Mouse (Mus musculus) C2C12 (cell line): ENCODE measurements around the gene Zfp574. TPM values are rescaled to one million over a fixed set of nuclear protein-coding genes. Genes with fewer than 3 reads are reported as not detected.

Experiments used
- H3K27me3 ChIP-seq: one replicate; pipeline ENCODE4 v1.6.1; 2011; ENCODE audit not compliant: control insufficient read depth, insufficient read depth, insufficient read length
- H3K36me3 ChIP-seq: one replicate; pipeline ENCODE4 v1.6.1; 2011; ENCODE audit not compliant: control insufficient read depth, insufficient read depth
- H3K4me3 ChIP-seq: one replicate; pipeline ENCODE4 v1.5.1; 2011; ENCODE audit warnings: mild to moderate bottlenecking, control low read depth; ENCODE audit not compliant: poor library complexity, insufficient read depth, severe bottlenecking
- H3K79me2 ChIP-seq: one replicate; pipeline ENCODE4 v1.6.1; 2011; ENCODE audit not compliant: control insufficient read depth, insufficient read depth
- H3K79me3 ChIP-seq: one replicate; pipeline ENCODE4 v1.6.1; 2011; ENCODE audit warnings: low read depth, control low read depth
- H3ac ChIP-seq: one replicate; pipeline ENCODE3; 2011; ENCODE audit warnings: low read depth; ENCODE audit not compliant: control insufficient read depth, insufficient read length
- CEBPB ChIP-seq: IDR thresholded peaks from one replicate; pipeline ENCODE4 v1.6.1; 2011; ENCODE audit warnings: low read depth, mild to moderate bottlenecking, control low read depth, moderate library complexity
- CTCF ChIP-seq: IDR thresholded peaks from one replicate; pipeline ENCODE4 v1.5.1; 2011; ENCODE audit not compliant: control insufficient read depth, insufficient read depth, insufficient read length
- FOSL1 ChIP-seq: IDR thresholded peaks from one replicate; pipeline ENCODE4 v1.8.0; 2011; ENCODE audit warnings: mild to moderate bottlenecking, low read length; ENCODE audit not compliant: poor library complexity, insufficient read depth, severe bottlenecking
- MAX ChIP-seq: IDR thresholded peaks from one replicate; pipeline ENCODE4 v1.6.1; 2011; ENCODE audit warnings: mild to moderate bottlenecking, control low read depth
- MYOD1 ChIP-seq: IDR thresholded peaks from one replicate; pipeline ENCODE4 v1.6.1; 2011; ENCODE audit warnings: low read depth; ENCODE audit not compliant: control insufficient read depth, insufficient read length
- MYOG ChIP-seq: IDR thresholded peaks from one replicate; pipeline ENCODE4 v1.6.1; 2011; ENCODE audit not compliant: control insufficient read depth, insufficient read length; ENCODE audit errors: extremely low read depth
- USF1 ChIP-seq: IDR thresholded peaks from one replicate; pipeline ENCODE4 v1.6.1; 2011; ENCODE audit warnings: low read depth, mild to moderate bottlenecking, control low read depth, moderate library complexity
- polyA plus RNA-seq: library from polyadenylated mRNA; unstranded; fragments of >200 nt; fragmentation: generic; extraction: Trizol; gene quantifications from one replicate; pipeline ENCODE4 v1.2.1, GENCODE M21; 2012; ENCODE audit warnings: missing spikeins

Zfp574 gene
- polyA plus RNA-seq, 1 experiment: 15.5 TPM

DNA sequence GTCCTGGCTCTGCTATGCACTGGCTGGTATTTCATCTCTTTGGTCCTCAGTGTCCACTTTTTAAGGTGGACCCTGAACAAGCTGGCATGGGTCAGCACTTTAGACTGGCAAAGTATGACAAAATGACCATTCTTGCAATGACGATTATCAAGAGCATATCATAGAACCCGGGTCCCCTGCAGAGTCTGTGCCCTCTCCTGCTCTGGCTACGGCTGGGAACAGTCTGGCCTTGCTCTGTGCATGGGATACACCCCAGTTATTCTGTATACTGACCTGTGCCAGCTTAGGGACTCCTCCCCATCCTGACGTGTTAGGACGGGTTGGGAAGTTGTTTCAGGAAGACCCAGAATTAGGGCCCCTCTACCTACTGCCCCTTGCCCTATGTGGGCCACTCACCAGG lies 14.5 kb upstream of the Zfp574 start:
- Histone ChIP-seq H3K79me2 (no peaks in the 10 kb centered on the region), H3K36me3 (no peaks in the 10 kb centered on the region), H3ac (no peak overlapping the region), H3K27me3 (no peaks in the 10 kb centered on the region), H3K79me3 (no peaks in the 10 kb centered on the region), H3K4me3 (no peak overlapping the region)
- no peak for TF ChIP-seq FOSL1
- TF ChIP-seq MYOD1: no peak
- no peak for TF ChIP-seq MAX
- TF ChIP-seq CEBPB: no peak
- TF ChIP-seq USF1: no peak
- TF ChIP-seq MYOG: no peak
- TF ChIP-seq CTCF: no peak

DNA sequence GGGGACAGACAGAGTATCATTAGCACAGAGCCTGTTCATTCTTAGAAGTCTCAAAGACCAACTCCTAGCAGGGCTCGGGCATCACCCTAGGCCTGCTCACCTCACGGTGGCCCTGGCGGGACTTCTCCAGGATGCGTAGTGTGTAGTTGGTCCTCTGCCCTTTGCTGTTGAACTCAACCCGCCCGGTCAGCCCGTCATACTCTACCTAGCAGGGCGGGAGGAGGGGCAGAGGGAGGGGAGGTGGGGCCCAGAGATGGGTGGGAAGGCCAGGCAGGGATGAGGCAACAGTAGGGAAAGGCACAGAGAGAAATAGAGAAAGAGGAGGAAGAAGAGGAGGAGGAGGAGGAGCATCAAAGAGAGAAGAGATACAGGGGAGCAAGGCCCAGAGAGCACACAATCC lies 14.0 kb upstream of the Zfp574 start:
- Histone ChIP-seq H3K27me3 (no peaks in the 10 kb centered on the region), H3ac (no peak overlapping the region), H3K79me3 (no peaks in the 10 kb centered on the region), H3K36me3 (no peaks in the 10 kb centered on the region), H3K79me2 (no peaks in the 10 kb centered on the region), H3K4me3 (no peak overlapping the region)
- TF ChIP-seq CTCF (no peak), MYOG (no peak), CEBPB (no peak), MAX (no peak), USF1 (no peak), FOSL1 (no peak), MYOD1 (no peak)

DNA sequence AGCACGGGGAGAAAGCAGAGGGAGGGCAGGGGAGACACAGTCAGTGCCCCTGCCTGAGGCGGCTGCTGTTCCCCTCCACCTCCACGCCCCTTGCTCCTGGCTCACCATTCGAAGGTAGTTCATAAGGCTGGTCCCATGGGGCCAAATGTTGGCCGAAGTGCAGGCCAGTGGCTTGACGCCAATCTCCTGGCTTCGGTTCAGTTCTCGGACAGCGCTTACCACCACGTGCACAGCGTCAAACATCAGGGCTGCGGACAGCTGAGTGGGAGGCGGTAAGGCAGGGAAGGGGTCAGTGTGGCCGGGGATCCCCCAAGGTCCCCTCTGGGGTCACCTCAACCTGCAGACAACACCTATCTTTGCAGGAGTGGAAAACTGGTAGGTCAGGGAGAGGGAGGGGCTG lies 13.5 kb upstream of the Zfp574 start:
- Histone ChIP-seq H3K27me3 (no peaks in the 10 kb centered on the region), H3K4me3 (no peak overlapping the region), H3K36me3 (no peaks in the 10 kb centered on the region), H3K79me3 (no peaks in the 10 kb centered on the region), H3ac (no peak overlapping the region), H3K79me2 (no peaks in the 10 kb centered on the region)
- TF ChIP-seq MYOG: no peak
- no peak for TF ChIP-seq CTCF
- no peak for TF ChIP-seq CEBPB
- TF ChIP-seq FOSL1: no peak
- no peak for TF ChIP-seq MAX
- TF ChIP-seq USF1: no peak
- no peak for TF ChIP-seq MYOD1

DNA sequence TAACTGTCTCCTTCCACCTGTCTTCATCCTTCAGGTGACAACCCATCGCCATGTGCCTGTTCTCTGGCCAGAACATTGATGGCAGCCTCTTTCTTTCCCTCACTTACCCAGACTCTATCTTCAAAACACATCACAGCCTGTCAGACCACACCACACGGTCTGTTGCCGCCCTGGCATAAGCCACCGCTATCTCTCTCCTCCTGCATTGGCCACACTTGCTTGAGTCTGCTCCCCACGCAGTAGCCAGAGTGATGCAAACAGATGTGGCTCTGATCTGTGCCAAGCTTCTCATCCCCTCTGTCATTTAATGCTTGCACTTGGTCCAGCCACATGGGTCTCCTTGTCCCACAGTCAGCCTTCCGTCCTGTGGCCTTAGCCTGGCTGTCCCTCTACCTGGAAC lies 9.0 kb upstream of the Zfp574 start:
- Histone ChIP-seq H3K36me3 (no peaks in the 10 kb centered on the region), H3K4me3 (no peak overlapping the region), H3K27me3 (no peaks in the 10 kb centered on the region), H3K79me3 (no peaks in the 10 kb centered on the region), H3K79me2 (no peaks in the 10 kb centered on the region), H3ac (no peak overlapping the region)
- TF ChIP-seq MYOD1 (no peak), CTCF (no peak), USF1 (no peak), MAX (no peak), CEBPB (no peak), FOSL1 (no peak), MYOG (no peak)

DNA sequence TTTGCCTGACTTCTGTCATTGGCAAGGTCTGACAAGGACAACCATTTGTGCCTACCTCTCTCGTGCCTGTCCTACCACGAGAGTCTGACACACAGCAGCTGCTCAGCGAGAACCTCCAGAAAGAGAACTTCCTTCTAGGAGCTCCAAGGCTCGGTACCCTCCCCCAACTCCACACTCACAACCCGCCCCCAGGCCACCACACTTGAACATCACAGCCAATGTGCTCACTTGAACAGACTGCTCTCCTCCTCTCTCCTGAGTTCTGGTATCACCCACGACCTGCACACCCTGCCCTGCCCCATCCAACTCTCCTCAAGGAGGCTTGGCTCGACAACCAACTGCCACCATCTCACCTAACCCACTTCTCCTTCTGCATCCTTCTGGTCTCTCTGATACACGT lies 8.5 kb upstream of the Zfp574 start:
- Histone ChIP-seq H3K36me3 (no peaks in the 10 kb centered on the region), H3K4me3 (no peak overlapping the region), H3K79me2 (no peaks in the 10 kb centered on the region), H3ac (no peak overlapping the region), H3K79me3 (no peaks in the 10 kb centered on the region), H3K27me3 (no peaks in the 10 kb centered on the region)
- TF ChIP-seq MYOG (no peak), MAX (no peak), CTCF (no peak), MYOD1 (no peak), USF1 (no peak), FOSL1 (no peak), CEBPB (no peak)

DNA sequence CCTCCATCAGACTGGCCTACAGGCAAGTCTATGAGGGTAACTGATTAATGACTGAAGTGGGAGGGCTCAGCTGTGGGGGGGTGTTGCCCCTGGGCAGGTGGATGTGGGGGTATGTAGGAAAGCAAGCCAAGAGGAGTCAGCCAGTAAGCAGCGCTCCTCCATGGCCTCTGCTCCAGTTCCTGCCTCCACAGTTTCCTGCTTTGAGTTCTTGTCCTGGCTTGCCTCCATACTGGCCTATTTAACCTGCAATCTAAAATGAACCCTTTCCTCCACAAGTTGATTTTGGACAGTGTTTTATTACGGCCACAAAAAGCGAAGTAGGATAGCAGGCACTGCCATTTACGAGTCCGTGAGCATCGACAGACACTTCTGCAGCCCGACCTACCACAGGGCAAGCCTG lies 5.0 kb upstream of the Zfp574 start:
- no peak for TF ChIP-seq MYOG
- TF ChIP-seq MAX: no peak
- no peak for TF ChIP-seq CTCF
- no peak for TF ChIP-seq FOSL1
- TF ChIP-seq MYOD1: no peak
- TF ChIP-seq USF1: no peak
- TF ChIP-seq CEBPB: no peak
- no peaks in the 10 kb centered on the region for H3K36me3 ChIP-seq

More for the DNA sequence above, 5.0 kb upstream of the Zfp574 start:
- H3K27me3 ChIP-seq: no peaks in the 10 kb centered on the region
- no peaks in the 10 kb centered on the region for H3K79me3 ChIP-seq
- no peak overlapping the region for H3K4me3 ChIP-seq
- no peak overlapping the region for H3ac ChIP-seq
- no peaks in the 10 kb centered on the region for H3K79me2 ChIP-seq
